Mouse (Mus musculus): ENCODE data around the gene Lgals1. TPM values are rescaled to one million over a fixed set of nuclear protein-coding genes. Genes with fewer than 3 reads are reported as not detected.
A peak's percentile ranks its signal among the peaks of the same experiment; 100 is the strongest.

The Lgals1 gene
- polyA plus RNA-seq, 1 experiment from 2014 or later = 1,632 TPM

DNA sequence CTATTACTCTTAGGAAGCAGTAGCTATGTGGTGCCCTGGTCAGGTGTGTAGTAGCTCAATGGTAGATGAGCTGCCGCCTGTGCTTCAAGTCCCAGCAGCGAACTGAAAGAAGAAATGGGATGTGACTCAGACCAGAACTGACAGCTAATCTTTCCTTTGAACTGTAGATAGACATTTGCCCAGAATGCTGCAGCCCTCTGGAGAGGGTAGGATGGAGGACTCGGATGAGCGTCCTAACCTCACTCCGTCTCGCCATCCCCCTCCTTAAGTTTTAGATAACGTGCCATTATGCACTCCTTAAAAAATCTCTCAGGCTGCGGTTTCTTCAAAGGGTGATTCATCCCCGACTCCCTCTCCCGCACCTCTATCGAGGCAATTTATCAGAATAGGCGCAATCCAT is 6.6 kb upstream of the Lgals1 start:
- no peak for ATAC-seq (ENCODE audit: low FRiP score, low TSS enrichment)

GRCm38 (mm10) chr15:78922700-78923099 is 3.8 kb upstream of the Lgals1 start:
- Histone ChIP-seq H3K27ac (replicated peaks) (no peak overlapping the region), H3K27me3 (ENCODE audit: control insufficient read depth, insufficient read depth, low read length) (no peaks in the 10 kb centered on the region), H3K4me3 (ENCODE audit: low read depth, low read length) (no peak overlapping the region), H3K9me3 (ENCODE audit: control insufficient read depth, low read length) (no peaks in the 10 kb centered on the region), H3K4me1 (replicated peaks; ENCODE audit: control insufficient read depth, insufficient read depth) (0 out of 2 replicates have a peak, but pooled peaks cover 5% of the 10 kb centered on the region), H3K9ac (ENCODE audit: low read length) (no peak overlapping the region), H3K4me2 (replicated peaks; ENCODE audit: low read depth) (no peak overlapping the region), H3K36me3 (ENCODE audit: control insufficient read depth, insufficient read depth, low read length) (no peaks in the 10 kb centered on the region)
- TF ChIP-seq CTCF (IDR thresholded peaks at IDR 0.05; ENCODE audit: low read depth) (peak; percentile 19; the same call in 1 of the 2 replicates), EP300 (optimal IDR thresholded peaks at IDR 0.05) (no peak)
- no peak for ATAC-seq (ENCODE audit: low FRiP score, low TSS enrichment)
- no peak for DNase-seq (ENCODE audit: low spot score)
- WGBS = 72% methylated on average over 7 of the region's 7 CpGs

More for the DNA sequence above, 6.6 kb upstream of the Lgals1 start:
- Histone ChIP-seq H3K9ac (ENCODE audit: low read length) (no peak overlapping the region), H3K27me3 (ENCODE audit: control insufficient read depth, insufficient read depth, low read length) (no peaks in the 10 kb centered on the region), H3K36me3 (ENCODE audit: control insufficient read depth, insufficient read depth, low read length) (no peaks in the 10 kb centered on the region), H3K9me3 (ENCODE audit: control insufficient read depth, low read length) (no peaks in the 10 kb centered on the region), H3K4me3 (ENCODE audit: low read depth, low read length) (no peak overlapping the region), H3K4me2 (replicated peaks; ENCODE audit: low read depth) (no peak overlapping the region), H3K4me1 (replicated peaks; ENCODE audit: control insufficient read depth, insufficient read depth) (0 out of 2 replicates have a peak, but pooled peaks cover 2% of the 10 kb centered on the region), H3K27ac (replicated peaks) (no peak overlapping the region)
- DNase-seq (ENCODE audit: low spot score) = no peak
- 57% methylated on average over 12 of the region's 12 CpGs for WGBS
- TF ChIP-seq CTCF (IDR thresholded peaks at IDR 0.05; ENCODE audit: low read depth) (no peak), EP300 (optimal IDR thresholded peaks at IDR 0.05) (no peak)

DNA sequence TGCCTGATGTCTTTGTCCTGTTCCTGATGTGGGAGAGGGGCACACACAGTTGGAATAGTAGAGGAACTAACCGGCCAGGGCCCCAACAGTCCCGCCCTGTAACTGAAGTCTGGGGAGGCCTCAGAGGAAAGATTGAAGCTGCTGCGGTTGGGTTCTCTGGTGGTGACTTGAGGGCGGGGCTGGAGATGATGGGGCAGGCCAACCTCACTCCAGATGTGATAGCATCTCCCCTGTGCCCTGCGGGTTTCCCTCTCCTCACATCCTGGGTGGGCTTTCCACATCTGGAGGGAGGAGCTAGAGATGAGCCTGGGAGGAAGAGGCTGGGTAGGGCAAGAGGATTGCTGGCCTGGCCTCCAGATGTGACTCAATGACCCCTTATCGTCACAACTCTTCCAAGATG is 2.9 kb upstream of the Lgals1 start:
- Histone ChIP-seq H3K27ac (replicated peaks) (no peak overlapping the region), H3K4me2 (replicated peaks; ENCODE audit: low read depth) (no peak overlapping the region), H3K4me3 (ENCODE audit: low read depth, low read length) (no peak overlapping the region), H3K36me3 (ENCODE audit: control insufficient read depth, insufficient read depth, low read length) (no peaks in the 10 kb centered on the region), H3K27me3 (ENCODE audit: control insufficient read depth, insufficient read depth, low read length) (no peaks in the 10 kb centered on the region), H3K9me3 (ENCODE audit: control insufficient read depth, low read length) (no peaks in the 10 kb centered on the region), H3K4me1 (replicated peaks; ENCODE audit: control insufficient read depth, insufficient read depth) (peaks cover 5% of the 10 kb centered on the region; the same call in 1 of the 2 replicates), H3K9ac (ENCODE audit: low read length) (no peak overlapping the region)
- WGBS = 63% methylated on average over 6 of the region's 6 CpGs
- ATAC-seq (ENCODE audit: low FRiP score, low TSS enrichment) (no peak), DNase-seq (ENCODE audit: low spot score) (no peak)
- TF ChIP-seq CTCF (IDR thresholded peaks at IDR 0.05; ENCODE audit: low read depth) (no peak), EP300 (optimal IDR thresholded peaks at IDR 0.05) (no peak)

DNA sequence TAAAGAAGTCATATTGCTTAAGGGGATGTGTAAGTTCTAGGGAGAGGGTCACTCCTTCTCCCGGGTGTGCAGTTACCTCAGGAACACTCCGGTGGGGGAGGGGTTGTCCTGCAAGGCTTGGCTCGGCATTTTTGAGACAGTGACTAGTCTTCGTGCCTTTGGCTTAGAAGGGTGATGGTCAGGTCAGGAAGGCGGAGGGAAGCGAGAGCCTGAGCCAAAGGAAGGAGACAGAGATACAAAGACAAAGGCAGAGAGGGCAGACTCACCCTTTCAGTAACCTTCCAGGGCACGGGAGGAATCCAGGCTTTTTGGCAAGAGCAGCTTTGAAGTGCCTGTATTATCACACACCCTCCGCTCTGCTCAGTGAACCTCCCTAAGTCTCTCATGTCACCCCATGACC is 1.4 kb upstream of the Lgals1 start:
- no peak overlapping the region for H3K4me2 ChIP-seq (replicated peaks; ENCODE audit: low read depth)

GRCm38 (mm10) chr15:78927021-78927787 is 679 bp downstream of the Lgals1 start:
- no peak for DNase-seq (ENCODE audit: low spot score)
- no peak for ATAC-seq (ENCODE audit: low FRiP score, low TSS enrichment)
- Histone ChIP-seq H3K4me2 (replicated peaks; ENCODE audit: low read depth) (peak overlapping the region; percentile 72), H3K9ac (ENCODE audit: low read length) (peak overlapping the region; percentile 70), H3K27ac (replicated peaks) (peak overlapping the region; percentile 94), H3K36me3 (ENCODE audit: control insufficient read depth, insufficient read depth, low read length) (peaks cover 7% of the 10 kb centered on the region; the same call in 1 of the 2 replicates), H3K4me1 (replicated peaks; ENCODE audit: control insufficient read depth, insufficient read depth) (peaks cover 5% of the 10 kb centered on the region; the same call in 1 of the 2 replicates), H3K27me3 (ENCODE audit: control insufficient read depth, insufficient read depth, low read length) (no peaks in the 10 kb centered on the region), H3K4me3 (ENCODE audit: low read depth, low read length) (peak overlapping the region; percentile 56), H3K9me3 (ENCODE audit: control insufficient read depth, low read length) (no peaks in the 10 kb centered on the region)
- WGBS = 9% methylated on average over 15 of the region's 15 CpGs
- TF ChIP-seq CTCF (IDR thresholded peaks at IDR 0.05; ENCODE audit: low read depth) (no peak), EP300 (optimal IDR thresholded peaks at IDR 0.05) (no peak)

More for the DNA sequence above, 1.4 kb upstream of the Lgals1 start:
- Histone ChIP-seq H3K9ac (ENCODE audit: low read length) (no peak overlapping the region), H3K27ac (replicated peaks) (peak overlapping the region; percentile 94), H3K27me3 (ENCODE audit: control insufficient read depth, insufficient read depth, low read length) (no peaks in the 10 kb centered on the region), H3K9me3 (ENCODE audit: control insufficient read depth, low read length) (no peaks in the 10 kb centered on the region), H3K4me3 (ENCODE audit: low read depth, low read length) (no peak overlapping the region), H3K36me3 (ENCODE audit: control insufficient read depth, insufficient read depth, low read length) (peaks cover 3% of the 10 kb centered on the region; the same call in 1 of the 2 replicates), H3K4me1 (replicated peaks; ENCODE audit: control insufficient read depth, insufficient read depth) (peaks cover 5% of the 10 kb centered on the region; the same call in 1 of the 2 replicates)
- ATAC-seq (ENCODE audit: low FRiP score, low TSS enrichment) (no peak), DNase-seq (ENCODE audit: low spot score) (no peak)
- TF ChIP-seq CTCF (IDR thresholded peaks at IDR 0.05; ENCODE audit: low read depth) = no peak
- WGBS = 33% methylated on average over 8 of the region's 8 CpGs

All from stomach, postnatal 0 days (tissue).